Mouse (Mus musculus) stomach, embryonic 16.5 days (tissue): ENCODE measurements around the gene Mtif2. TPM values are rescaled to one million over a fixed set of nuclear protein-coding genes. Genes with fewer than 3 reads are reported as not detected.

Experiments
- polyA plus RNA-seq: library from polyadenylated mRNA; unstranded; fragments of >200 nt; fragmentation: Nextera tagmentation; extraction: Ambion mirVana; gene quantifications from 2 replicates; pipeline ENCODE4 v1.2.1, GENCODE M21; 2015

The Mtif2 gene
- polyA plus RNA-seq, 1 experiment from 2014 or later = 35.7 TPM

Other genes starting within 250 kb of the Mtif2 start
- 11.0 and 17.6 TPM in 2 replicates for gene Ccdc88a, start 152.8 kb upstream of the Mtif2 start, polyA plus RNA-seq
- 27.6 and 32.2 TPM in 2 replicates for gene Prorsd1, start 11.4 kb upstream of the Mtif2 start, polyA plus RNA-seq
- gene Clhc1, start 21.5 kb downstream of the Mtif2 start, polyA plus RNA-seq = 0.14 and 0.28 TPM in 2 replicates
- gene Rps27a, start 21.7 kb downstream of the Mtif2 start, polyA plus RNA-seq = 776 and 999 TPM in 2 replicates
- 36.6 and 51.7 TPM in 2 replicates for gene Rtn4, start 166.5 kb downstream of the Mtif2 start, polyA plus RNA-seq